Mouse (Mus musculus) brain, embryonic 14.5 days (tissue): ENCODE results near the gene Olfr1342.

ENCODE experiments used
- CTCF ChIP-seq: fragments of 200-500 bp; IDR thresholded peaks from 2 replicates; pipeline ENCODE4 v1.5.1; 2012; ENCODE audit warnings: inconsistent platforms, mild to moderate bottlenecking, moderate library complexity, borderline replicate concordance; ENCODE audit not compliant: insufficient read depth, insufficient read length; ENCODE audit errors: extremely low read depth
- POLR2A ChIP-seq: fragments of 200-500 bp; IDR thresholded peaks from 2 replicates; pipeline ENCODE4 v1.6.1; 2012; ENCODE audit warnings: mild to moderate bottlenecking, inconsistent platforms, borderline replicate concordance; ENCODE audit not compliant: poor library complexity, insufficient read depth, insufficient read length, severe bottlenecking; ENCODE audit errors: extremely low read depth

- TF ChIP-seq CTCF (no peak), POLR2A (no peak)
Measured at GRCm38 (mm10) chr4:118739574-118739973, 47.0 kb upstream of the Olfr1342 start.
